Mouse (Mus musculus) bone marrow, adult 2 months (tissue): ENCODE data around the gene Dennd1c. TPM values are rescaled to one million over a fixed set of nuclear protein-coding genes. Genes with fewer than 3 reads are reported as not detected.

ENCODE experiments used
- H3K27ac ChIP-seq: fragments of 200-500 bp; 2 replicates; pipeline ENCODE4 v1.5.1; 2012; ENCODE audit warnings: low read depth, mild to moderate bottlenecking, control low read depth, inconsistent platforms, low read length; ENCODE audit not compliant: control insufficient read depth, poor library complexity, insufficient read depth
- H3K4me1 ChIP-seq: fragments of 200-500 bp; 2 replicates; pipeline ENCODE4 v1.6.1; 2011; ENCODE audit warnings: low read length; ENCODE audit not compliant: control insufficient read depth, insufficient read depth
- H3K4me3 ChIP-seq: fragments of 200-500 bp; replicated peaks from 2 replicates; pipeline ENCODE3; 2011; ENCODE audit warnings: mild to moderate bottlenecking, low read depth, low read length, control low read depth; ENCODE audit not compliant: control insufficient read depth
- CTCF ChIP-seq: fragments of 200-500 bp; IDR thresholded peaks from 2 replicates; pipeline ENCODE4 v1.5.1; 2011; ENCODE audit warnings: low read length, control low read depth; ENCODE audit not compliant: control insufficient read depth, insufficient read depth
- POLR2A ChIP-seq: fragments of 200-500 bp; IDR thresholded peaks from 2 replicates; pipeline ENCODE4 v1.6.1; 2011; ENCODE audit warnings: low read depth, mild to moderate bottlenecking, control low read depth, low read length, borderline replicate concordance; ENCODE audit not compliant: control insufficient read depth
- WGBS: fragments of 180-500 bp; shearing (Covaris S2); methylation state at CpG from one replicate; pipeline ENCODE4 v1.1.7; 2018; 5-methylcytosine and 5-hydroxymethylcytosine counted together
- polyA plus RNA-seq: library from polyadenylated mRNA; stranded (reverse); fragments of >200 nt; gene quantifications from 2 replicates; pipeline ENCODE4 v1.2.4, GENCODE M21; 2011; ENCODE audit warnings: low replicate concordance; ENCODE audit not compliant: missing spikeins, insufficient read depth, insufficient read length

Gene Dennd1c
- polyA plus RNA-seq, 1 experiment: 96.5 TPM

DNA sequence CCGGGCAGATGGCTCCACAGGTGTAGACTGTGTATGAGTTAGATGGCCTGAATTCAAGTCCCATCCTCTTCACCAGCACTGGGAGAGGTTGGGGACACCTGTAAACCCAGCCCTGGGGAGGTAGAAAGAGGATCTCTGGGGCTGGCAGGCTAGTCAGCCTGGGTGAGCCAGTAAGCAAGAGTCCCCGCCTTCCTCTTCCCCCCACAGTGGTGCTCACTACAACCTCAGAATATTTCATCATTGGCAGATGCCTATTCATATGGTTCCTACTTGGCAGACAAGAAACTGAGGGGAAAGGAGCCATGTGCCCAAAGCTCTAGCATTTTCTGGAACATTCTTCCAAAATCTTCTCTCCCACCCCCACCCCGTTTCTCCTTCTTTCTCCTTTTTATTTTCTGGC lies 29.5 kb downstream of the Dennd1c start:
- no peak for TF ChIP-seq POLR2A
- TF ChIP-seq CTCF: no peak

DNA sequence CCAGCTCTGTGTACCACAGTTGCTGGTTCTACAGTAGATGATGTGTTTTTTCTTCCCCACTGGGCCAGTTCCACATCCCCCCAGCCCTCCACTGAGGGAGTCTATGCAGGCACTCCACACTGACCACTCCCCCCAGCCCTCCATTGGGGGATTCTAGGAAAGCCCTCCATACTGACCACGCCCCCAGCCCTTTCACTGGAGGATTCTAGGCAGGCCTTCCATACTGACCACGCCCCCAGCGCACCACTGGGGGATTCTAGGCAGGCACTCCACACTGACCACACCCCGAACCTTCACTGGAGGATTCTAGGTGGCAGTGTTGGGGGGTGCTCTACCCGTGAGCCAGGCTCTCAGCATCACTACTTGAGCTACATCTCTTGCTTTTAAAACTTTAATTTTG lies 30.9 kb downstream of the Dennd1c start:
- TF ChIP-seq CTCF (no peak), POLR2A (no peak)
- WGBS: 80% methylated on average over 5 of the region's 5 CpGs
- no peak overlapping the region for H3K4me3 ChIP-seq
- H3K27ac ChIP-seq: no peak overlapping the region
- no peaks in the 10 kb centered on the region for H3K4me1 ChIP-seq

More for the DNA sequence above, 29.5 kb downstream of the Dennd1c start:
- WGBS: 56% methylated on average over 3 of the region's 3 CpGs
- Histone ChIP-seq H3K4me3 (no peak overlapping the region), H3K27ac (no peak overlapping the region), H3K4me1 (no peaks in the 10 kb centered on the region)

DNA sequence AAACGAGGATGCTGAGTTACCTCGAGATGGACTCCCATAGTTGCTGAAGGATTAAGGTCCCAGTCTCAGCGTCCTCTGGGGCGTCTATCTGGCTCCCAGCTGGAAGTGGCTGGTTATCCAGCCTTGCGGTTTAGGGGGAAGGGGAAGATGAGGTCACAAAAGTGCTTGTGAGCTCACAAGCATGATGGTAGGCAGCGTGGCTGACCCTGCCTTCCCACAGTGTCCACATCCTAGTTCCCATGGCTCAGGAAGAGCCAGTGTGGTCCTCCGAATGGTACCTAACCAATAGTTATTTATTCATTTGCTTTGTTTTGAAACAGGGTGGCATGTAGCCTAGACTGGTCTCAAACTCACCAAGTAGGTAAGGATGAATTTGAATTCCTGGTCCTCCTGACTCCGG lies 36.8 kb downstream of the Dennd1c start, which contains the start of gene Slc25a41:
Gene Slc25a41 (minus strand): TSS at position 101 of the 400 bp plus-strand sequence.
- Histone ChIP-seq H3K4me3 (no peak within 1 kb of the TSS), H3K4me1 (no peaks in the 10 kb centered on the region; the same call in 1 of the 2 replicates), H3K27ac (no peak within 1 kb of the TSS)
- 80% methylated on average over 8 of the region's 8 CpGs for WGBS
- no peak for TF ChIP-seq CTCF
- TF ChIP-seq POLR2A: no peak

DNA sequence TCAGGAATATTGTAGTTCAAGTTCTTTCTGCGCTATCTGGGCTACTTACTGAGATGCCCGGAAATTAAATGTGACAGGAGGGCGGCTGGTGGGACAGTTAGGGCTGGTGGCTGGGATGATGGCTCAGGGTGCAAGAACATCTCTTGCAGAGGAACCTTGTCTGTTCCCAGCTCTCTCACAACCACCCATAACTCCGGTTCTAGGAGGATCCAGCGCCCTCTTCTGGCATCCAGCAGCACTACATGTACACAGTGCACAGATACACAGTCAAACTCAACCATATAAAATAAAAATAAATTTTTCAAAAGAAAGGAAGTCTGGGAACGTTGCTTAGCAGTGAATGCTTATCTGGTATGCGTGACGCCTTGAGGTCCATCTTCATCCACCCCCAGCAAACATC lies 39.3 kb downstream of the Dennd1c start:
- TF ChIP-seq POLR2A: no peak
- peak; percentile 33; the same call in 1 of the 2 replicates for TF ChIP-seq CTCF
- WGBS: 48% methylated on average over 8 of the region's 8 CpGs
- Histone ChIP-seq H3K27ac (no peak overlapping the region), H3K4me1 (no peaks in the 10 kb centered on the region; the same call in 1 of the 2 replicates), H3K4me3 (no peak overlapping the region)

DNA sequence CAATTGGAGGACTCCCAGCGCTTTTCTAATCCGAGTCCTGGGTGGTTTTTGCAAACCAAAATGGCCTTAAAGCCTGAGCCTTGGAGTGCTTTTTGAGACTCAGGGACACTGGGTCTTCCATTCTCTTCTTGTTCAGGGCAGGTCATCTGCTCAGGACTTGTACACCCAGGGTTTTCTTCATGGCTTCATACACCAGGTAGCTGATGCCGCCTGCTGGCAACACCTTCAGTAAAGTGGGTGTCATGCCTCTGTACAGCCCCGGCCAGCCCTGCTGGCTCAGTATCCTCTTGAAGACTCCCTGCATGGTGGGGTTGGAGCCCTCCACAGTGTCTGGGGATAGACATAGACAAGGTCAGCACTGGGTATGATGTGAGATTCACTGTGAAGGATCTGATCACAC lies 45.5 kb downstream of the Dennd1c start:
- 82% methylated on average over 4 of the region's 4 CpGs for WGBS
- Histone ChIP-seq H3K4me3 (no peak overlapping the region), H3K27ac (no peak overlapping the region), H3K4me1 (peaks cover 1% of the 10 kb centered on the region; the same call in 1 of the 2 replicates)
- TF ChIP-seq CTCF (no peak), POLR2A (no peak)

DNA sequence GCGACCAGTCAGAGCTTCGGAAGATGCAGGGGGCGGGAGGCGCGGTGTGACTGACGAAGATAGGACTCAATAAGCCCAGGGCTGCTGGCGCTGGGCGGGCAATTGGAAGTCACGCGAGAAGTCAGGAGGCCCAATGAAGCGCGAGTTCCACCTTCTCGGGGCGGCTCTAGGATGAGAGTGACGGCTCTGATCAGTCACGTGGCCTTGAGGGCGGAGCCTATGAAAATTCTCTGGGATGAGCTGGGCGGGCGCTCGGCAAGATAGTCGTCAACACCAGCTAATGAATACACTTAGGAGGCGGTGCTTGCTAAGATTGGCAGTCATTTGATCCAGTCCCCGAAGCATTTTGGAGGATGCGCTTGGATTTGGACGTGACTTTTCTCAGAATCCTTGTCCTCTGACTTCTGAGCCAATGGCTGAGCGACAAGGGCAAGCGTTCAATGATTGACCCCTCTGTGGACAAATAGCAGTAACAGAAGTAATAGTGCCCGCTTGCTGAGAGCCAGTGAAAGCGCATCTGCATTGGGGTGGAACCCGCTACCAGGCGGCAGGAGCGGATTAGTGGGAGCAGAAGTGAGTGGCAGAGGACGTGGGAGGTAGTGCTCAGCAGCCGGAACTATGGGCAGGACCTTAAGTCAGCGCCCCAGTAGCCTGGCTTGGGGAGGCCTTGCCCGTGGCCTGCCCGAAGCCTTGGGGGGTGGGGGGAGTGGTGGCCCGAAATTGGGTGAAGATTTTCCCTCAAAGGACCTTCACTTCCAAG lies 46.5 kb downstream of the Dennd1c start:
- Histone ChIP-seq H3K4me1 (peaks cover 1% of the 10 kb centered on the region; the same call in 1 of the 2 replicates), H3K27ac (peak overlapping the region; percentile 79), H3K4me3 (peak overlapping the region; percentile 56)
- WGBS: under 1% methylated on average over 38 of the region's 38 CpGs
- TF ChIP-seq POLR2A (peak; percentile 96), CTCF (no peak)

DNA sequence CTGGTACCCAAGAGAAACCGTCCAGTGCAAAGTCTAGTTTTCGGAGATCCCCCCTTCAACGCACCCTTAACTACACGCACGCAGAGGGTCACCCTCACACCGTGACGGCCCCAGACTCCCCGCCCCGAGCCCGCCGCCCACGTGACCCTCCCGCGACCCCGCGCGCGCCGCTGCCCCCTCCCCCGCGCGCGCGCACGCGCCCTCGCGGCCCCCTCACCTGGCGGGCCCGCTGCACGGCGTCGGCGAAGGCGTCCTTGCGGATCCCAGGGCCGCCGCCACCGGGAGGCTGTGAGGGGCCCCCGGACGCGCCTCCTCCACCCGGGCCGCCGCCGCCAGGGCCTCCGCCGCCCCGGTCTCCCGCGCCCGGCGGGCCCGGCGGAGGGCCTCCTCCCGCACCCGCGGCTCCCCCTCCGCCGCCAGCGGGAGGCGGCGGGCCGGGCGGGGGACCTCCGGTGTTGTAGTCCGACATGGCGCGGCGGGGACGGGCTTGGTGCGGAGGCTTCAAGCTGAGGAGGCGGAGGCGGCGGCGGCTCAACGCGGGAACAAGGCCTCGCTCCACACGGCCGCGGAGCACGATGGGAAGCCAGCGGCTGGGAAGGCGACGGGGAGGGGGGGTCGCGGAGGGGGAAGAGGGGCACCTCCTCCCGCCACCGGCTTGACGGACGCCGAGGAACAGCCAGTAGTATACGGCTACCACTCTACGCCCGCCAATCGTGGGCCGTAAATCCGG lies 47.2 kb downstream of the Dennd1c start, which contains the start of gene Khsrp:
Gene Khsrp (minus strand): TSS at position 592 of the 730 bp plus-strand sequence.
- peaks cover 1% of the 10 kb centered on the region; the same call in 1 of the 2 replicates for H3K4me1 ChIP-seq
- H3K4me3 ChIP-seq: peak within 1 kb of the TSS; percentile 81
- 3% methylated on average over 97 of the region's 99 CpGs for WGBS
- H3K27ac ChIP-seq: peak within 1 kb of the TSS; percentile 89
- TF ChIP-seq CTCF (no peak), POLR2A (peak; percentile 47; the same call in 1 of the 2 replicates)

DNA sequence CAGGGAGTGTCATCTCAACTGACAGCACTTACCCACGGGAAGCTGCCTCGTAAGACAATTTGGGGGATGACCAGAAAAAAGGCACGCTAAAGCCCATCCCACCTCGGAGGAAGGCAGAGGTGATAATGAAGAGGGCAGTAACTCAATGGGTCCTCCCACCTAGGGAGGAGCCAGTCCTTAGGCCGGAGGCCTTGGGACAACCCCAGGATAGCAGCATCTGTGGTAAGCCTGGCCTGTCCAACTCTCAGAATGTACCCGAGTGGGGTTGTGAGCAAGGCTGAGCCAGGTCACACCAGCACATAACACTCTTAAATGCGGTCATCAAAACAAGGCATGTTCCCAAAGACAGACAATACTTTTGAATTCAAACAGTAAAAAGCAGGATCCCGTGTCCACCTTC lies 48.6 kb downstream of the Dennd1c start:
- H3K4me1 ChIP-seq: peaks cover 1% of the 10 kb centered on the region; the same call in 1 of the 2 replicates
- H3K4me3 ChIP-seq: peak overlapping the region; percentile 60
- no peak overlapping the region for H3K27ac ChIP-seq
- TF ChIP-seq POLR2A: no peak
- no peak for TF ChIP-seq CTCF
- 21% methylated on average over 8 of the region's 8 CpGs for WGBS
